Mouse (Mus musculus): ENCODE results near the gene Elovl2. TPM values are rescaled to one million over a fixed set of nuclear protein-coding genes. Genes with fewer than 3 reads are reported as not detected.

Gene Elovl2
- 0.29 TPM for polyA plus RNA-seq (2017; shearing (Covaris generic))

DNA sequence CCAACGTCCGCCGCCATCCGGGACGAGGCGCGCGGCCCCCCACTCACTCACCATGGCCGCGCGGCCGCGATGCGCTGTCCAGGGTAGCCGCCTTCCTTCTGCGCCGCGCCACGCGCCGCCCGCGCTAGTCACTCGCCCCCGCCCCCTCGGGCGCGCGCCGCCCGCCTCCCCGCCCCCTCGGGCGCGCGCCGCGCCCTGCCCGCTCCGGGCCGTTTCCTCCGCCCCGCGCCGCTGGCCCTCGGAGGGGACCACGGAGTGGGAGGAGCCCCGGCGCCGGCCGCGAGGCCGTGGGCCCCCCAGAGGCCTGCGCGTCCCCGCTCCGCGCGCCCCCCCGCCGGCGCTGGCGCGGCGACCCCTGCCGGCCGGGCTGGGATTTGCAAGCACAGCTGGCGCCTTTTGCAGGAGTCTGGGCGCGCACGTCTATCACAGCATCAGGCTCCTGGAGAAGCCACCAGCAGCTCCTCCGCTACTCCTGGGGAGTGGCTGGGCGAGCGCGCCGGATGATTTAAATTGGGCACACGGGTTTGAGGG is at the start of gene Elovl2:
Gene Elovl2, minus strand, starts transcription at position 102 of the 531 bp plus-strand sequence.

DNA sequence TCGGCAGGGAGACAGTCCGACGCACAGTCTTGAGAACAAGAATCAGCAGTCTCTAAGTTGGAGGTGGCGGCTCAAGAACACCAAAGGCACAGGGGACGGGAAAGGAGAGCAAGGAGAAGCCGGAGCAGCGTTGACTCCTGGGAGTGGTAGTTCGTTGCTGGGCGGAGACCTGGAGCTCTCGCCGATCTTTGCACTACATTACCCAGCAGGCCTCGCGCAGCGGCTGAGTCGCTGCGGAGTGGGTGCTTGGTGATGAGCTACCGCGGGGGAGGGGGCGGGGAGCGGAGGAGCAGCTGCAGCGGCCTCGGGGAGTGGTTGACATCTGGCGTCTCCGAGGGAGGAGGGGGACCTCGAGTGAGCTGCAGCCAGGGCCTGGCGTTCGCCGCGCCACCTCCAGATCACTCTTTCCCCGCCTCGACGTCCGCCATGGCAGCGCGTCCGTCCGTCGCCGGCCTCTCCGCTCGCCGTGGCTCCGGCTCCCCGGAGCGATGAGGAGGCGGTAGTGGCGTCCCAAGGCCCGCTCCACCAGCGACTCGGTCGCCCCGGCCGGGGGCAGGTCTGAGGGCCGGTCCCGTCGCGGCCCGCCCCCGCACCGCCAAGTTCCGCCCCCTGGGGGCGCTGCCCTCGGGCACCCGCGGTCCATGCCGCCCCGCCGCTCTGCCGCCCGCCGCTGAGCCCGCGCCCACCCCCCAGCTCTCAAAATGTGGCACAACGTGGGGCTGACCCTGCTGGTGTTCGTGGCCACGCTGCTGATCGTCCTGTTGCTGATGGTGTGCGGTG is 29.5 kb upstream of the Elovl2 start, which contains the start of gene Smim13:
Gene Smim13, plus strand, starts transcription at position 307 of the 780 bp plus-strand sequence.

Other genes starting within 250 kb of the Elovl2 start
- 87.1 TPM for gene Pak1ip1, start 219.4 kb downstream of the Elovl2 start, polyA plus RNA-seq (2017; shearing (Covaris generic))
- gene Tmem14c, start 204.1 kb downstream of the Elovl2 start, polyA plus RNA-seq (2017; shearing (Covaris generic)), result 78.9 TPM
- gene Mak, start 140.7 kb downstream of the Elovl2 start, polyA plus RNA-seq (2017; shearing (Covaris generic)), result 0.51 TPM
- gene Gcm2, start 109.4 kb downstream of the Elovl2 start, polyA plus RNA-seq (2017; shearing (Covaris generic)), result not detected
- not detected for gene Sycp2l, start 106.1 kb downstream of the Elovl2 start, polyA plus RNA-seq (2017; shearing (Covaris generic))
- 9.1 TPM for gene Smim13, start 29.4 kb upstream of the Elovl2 start, polyA plus RNA-seq (2017; shearing (Covaris generic))
- not detected for gene Gm17364, start 53.6 kb upstream of the Elovl2 start, polyA plus RNA-seq (2017; shearing (Covaris generic))